Mouse (Mus musculus) layer of hippocampus, postnatal 25 days (tissue): ENCODE results near the gene Ccl6. TPM values are rescaled to one million over a fixed set of nuclear protein-coding genes. Genes with fewer than 3 reads are reported as not detected.

Experiments used
- DNase-seq, 2 experiments: peaks; one replicate each; pipeline ENCODE4 v3.0.0; 2022; ENCODE audit warnings: mixed read lengths in 2 of 2, low spot score in 1 of 2; ENCODE audit errors: extremely low spot score in 1 of 2
- total RNA-seq, 2 experiments: library from RNA; stranded (reverse); gene quantifications; 2 replicates each; pipeline ENCODE4 v1.2.3; 2021

Ccl6 gene
- 1 to 10 TPM; 1.7 to 2.5 TPM for total RNA-seq

GRCm38 (mm10) chr11:83592853-83593252 is at the start of gene Ccl6:
Gene Ccl6, minus strand, starts transcription at chr11:83593087.
- DNase-seq: no peak

GRCm38 (mm10) chr11:83641216-83641615 is 48.3 kb upstream of the Ccl6 start:
- no peak for DNase-seq

GRCm38 (mm10) chr11:83640141-83640540 is 47.3 kb upstream of the Ccl6 start:
- DNase-seq: no peak

GRCm38 (mm10) chr11:83639533-83639932 is 46.6 kb upstream of the Ccl6 start:
- no peak for DNase-seq

- no peak for DNase-seq
Measured at GRCm38 (mm10) chr11:83638934-83639333, 46.0 kb upstream of the Ccl6 start.

GRCm38 (mm10) chr11:83636742-83637235 is 43.9 kb upstream of the Ccl6 start:
- no peak for DNase-seq

- no peak for DNase-seq
Measured at GRCm38 (mm10) chr11:83634898-83635297, 42.0 kb upstream of the Ccl6 start.

GRCm38 (mm10) chr11:83634425-83634824 is 41.5 kb upstream of the Ccl6 start:
- peak in 1 of 2 experiments; percentile 3 for DNase-seq

GRCm38 (mm10) chr11:83632744-83633143 is 39.9 kb upstream of the Ccl6 start:
- peak in 1 of 2 experiments; percentile 7 for DNase-seq

GRCm38 (mm10) chr11:83631065-83631464 is 38.2 kb upstream of the Ccl6 start:
- DNase-seq: no peak

GRCm38 (mm10) chr11:83630630-83631029 is 37.7 kb upstream of the Ccl6 start:
- DNase-seq: no peak

- DNase-seq: no peak
Measured at GRCm38 (mm10) chr11:83628808-83629207, 35.9 kb upstream of the Ccl6 start.

GRCm38 (mm10) chr11:83623586-83623985 is 30.7 kb upstream of the Ccl6 start:
- DNase-seq: no peak

- DNase-seq: no peak
Measured at GRCm38 (mm10) chr11:83619037-83619436, 26.1 kb upstream of the Ccl6 start.

- DNase-seq: no peak
Measured at GRCm38 (mm10) chr11:83618238-83618637, 25.4 kb upstream of the Ccl6 start.

- DNase-seq: no peak
Measured at GRCm38 (mm10) chr11:83616586-83616985, 23.7 kb upstream of the Ccl6 start.

GRCm38 (mm10) chr11:83610900-83611299 is 18.0 kb upstream of the Ccl6 start:
- DNase-seq: no peak

GRCm38 (mm10) chr11:83606396-83606795 is 13.5 kb upstream of the Ccl6 start:
- no peak for DNase-seq

GRCm38 (mm10) chr11:83605535-83605934 is 12.6 kb upstream of the Ccl6 start:
- no peak for DNase-seq

- no peak for DNase-seq
Measured at GRCm38 (mm10) chr11:83604698-83605097, 11.8 kb upstream of the Ccl6 start.

GRCm38 (mm10) chr11:83603399-83603798 is 10.5 kb upstream of the Ccl6 start:
- no peak for DNase-seq

- DNase-seq: no peak
Measured at GRCm38 (mm10) chr11:83600576-83600975, 7.7 kb upstream of the Ccl6 start.

GRCm38 (mm10) chr11:83598991-83599390 is 6.1 kb upstream of the Ccl6 start:
- no peak for DNase-seq
